Mouse (Mus musculus): ENCODE data around the gene Nars2.

The Nars2 gene

DNA sequence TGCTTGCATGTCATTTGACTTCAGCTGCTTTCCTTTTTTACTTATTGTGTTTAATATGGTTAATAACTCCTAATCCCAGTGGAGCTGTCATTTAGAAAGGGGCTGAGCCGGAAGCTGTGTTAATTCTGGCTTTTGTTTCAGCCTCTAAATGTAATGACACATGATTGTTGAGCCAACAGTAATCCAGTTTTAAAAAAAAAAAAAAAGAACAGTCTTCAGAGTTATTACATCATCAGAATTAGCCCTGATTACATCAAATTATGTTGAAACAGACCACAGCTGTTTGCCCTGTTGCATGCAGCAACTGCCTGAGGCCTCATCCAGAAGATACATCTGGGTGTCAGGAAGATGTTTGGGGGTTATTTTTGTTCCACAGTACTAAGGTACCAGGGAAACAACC is 123.7 kb downstream of the Nars2 start:
- DNase-seq = no peak

DNA sequence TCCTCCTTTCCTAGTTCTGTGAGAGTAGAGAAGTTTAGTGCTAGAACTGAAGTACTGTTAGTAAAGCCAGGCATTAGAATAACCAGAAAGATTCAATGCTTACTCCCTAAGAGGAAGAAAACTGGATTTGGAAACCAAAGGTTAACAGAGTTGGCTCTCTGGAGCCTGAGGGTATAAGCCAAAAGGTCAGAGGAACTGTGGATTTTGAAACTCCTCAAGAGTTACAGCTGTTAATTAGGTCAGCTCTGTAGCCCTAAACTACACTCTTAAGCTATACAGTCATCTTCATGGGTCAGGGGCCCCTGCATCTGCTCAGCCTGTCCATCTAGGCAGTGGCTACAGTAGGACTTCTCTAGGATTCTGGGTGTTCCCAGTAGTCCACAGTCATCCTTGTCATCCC is 125.7 kb downstream of the Nars2 start:
- DNase-seq = no peak

- DNase-seq = peak; percentile 7 to 20
These were observed 127.4 kb downstream of the Nars2 start for GRCm38 (mm10) chr7:97078685-97079084.

DNA sequence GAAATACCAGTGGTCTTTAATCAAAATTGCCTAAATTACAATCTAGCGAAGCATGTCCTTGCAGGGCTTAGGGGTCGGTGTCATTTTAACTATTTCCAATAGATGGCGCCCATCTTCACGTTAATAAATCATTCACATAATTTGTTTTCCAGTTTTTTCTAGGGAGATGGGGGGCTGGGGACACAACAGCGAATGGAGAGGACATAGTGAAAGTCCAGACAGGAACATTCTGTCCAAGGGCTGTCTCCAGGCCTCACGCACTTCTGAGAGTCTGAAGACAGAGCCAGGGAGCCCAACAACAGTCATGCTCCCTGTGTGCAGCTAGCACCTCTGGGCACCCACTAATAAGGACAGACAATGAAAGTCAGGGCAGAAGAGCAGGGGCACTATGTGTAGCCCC is 127.8 kb downstream of the Nars2 start:
- DNase-seq = peak; percentile 68 to 79

DNA sequence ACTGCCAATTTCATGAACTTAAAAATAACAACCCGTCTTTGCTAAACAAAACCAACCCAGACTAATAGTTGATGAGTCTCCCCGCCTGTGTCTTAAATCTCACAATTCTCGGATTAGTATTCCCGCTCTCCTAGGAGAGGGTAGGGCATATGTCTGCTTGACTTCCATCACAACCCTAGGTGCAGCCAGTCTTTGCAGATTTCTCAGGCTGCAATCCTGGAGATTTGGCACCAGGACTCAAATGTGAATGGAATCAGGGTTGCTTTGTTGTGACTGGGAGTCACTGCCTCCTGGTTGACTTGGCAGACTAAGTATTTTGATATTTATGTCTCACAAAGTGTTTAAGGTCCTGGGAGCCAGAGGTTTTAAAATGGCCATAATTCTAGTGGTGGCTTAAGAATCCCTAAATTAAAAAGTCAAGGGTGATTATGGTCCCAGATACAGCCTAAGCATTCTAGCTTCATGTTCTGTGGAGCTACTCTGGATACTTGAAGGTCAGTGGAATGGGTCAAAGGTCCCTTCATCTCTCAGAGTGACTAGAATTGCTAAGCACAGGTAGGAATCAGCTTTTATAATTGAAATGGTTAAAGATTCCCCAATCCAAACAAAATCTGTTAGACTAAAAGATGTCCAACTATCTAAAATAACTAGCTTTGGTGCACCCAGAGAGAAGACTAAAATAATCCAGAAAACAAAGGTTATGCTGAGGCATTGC is 128.5 kb downstream of the Nars2 start:
- no peak for DNase-seq

GRCm38 (mm10) chr7:97080621-97081241 is 129.4 kb downstream of the Nars2 start:
- DNase-seq = no peak

DNA sequence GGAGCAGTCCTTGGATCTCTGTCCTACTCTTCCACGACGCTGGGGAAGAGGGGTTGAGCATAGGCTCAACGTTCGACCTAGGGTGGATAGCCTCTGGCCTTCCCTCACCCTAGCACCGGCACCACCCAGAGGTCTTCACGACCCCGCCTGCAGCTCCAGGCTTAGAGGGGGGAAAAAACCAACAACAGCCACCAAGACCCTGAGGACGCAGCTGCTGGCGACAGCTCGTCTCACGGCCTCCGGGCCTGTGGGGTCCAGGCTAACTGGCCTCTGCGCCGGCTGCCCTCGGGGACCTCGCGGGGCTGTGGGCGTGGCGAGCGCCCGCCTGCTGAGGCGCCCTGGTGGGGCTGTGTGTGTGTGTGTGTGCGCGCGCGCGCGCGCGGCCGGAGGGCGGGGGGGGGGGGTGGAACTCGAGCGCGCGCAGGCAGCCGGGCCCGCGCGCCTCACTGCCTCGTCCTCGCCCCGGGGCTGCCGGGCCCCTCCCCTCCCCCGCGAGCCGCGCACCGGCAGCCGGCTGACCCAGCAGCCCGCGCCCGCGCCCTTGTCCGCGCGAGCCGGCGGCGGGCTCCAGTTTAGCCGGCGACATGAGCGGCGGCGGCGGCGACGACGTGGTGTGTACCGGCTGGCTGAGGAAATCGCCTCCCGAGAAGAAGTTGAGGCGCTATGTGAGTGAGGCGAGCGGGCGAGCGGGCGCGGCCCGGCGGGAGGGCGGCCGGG is 130.1 kb downstream of the Nars2 start, which contains the start of gene Gab2:
TSS of gene Gab2 (plus strand) at position 345 of the 717 bp plus-strand sequence.
- DNase-seq = peak; percentile 74 to 80

GRCm38 (mm10) chr7:97081959-97082218 is 130.6 kb downstream of the Nars2 start:
- no peak for DNase-seq

- peak; percentile 58 to 62 for DNase-seq
These were observed 131.2 kb downstream of the Nars2 start for GRCm38 (mm10) chr7:97082219-97083101.

DNA sequence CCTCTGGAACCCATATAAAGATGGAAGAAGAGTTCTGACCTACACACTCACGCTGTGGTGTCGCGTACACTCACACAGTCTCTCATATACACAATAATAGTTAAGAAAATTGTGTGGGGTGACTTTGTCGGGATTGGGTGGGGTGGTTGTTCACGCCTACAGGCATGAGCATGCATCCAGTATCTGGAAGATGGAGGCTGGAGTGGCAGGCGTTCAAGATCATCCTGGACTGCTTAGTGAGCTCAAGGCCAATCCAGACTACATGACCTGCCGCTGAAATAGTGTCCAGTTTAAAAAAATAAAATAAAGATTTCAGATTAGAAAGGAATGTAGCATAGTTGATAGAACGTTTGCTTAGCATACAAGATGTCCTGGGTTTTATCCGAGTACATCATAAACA is 132.3 kb downstream of the Nars2 start:
- no peak for DNase-seq

DNA sequence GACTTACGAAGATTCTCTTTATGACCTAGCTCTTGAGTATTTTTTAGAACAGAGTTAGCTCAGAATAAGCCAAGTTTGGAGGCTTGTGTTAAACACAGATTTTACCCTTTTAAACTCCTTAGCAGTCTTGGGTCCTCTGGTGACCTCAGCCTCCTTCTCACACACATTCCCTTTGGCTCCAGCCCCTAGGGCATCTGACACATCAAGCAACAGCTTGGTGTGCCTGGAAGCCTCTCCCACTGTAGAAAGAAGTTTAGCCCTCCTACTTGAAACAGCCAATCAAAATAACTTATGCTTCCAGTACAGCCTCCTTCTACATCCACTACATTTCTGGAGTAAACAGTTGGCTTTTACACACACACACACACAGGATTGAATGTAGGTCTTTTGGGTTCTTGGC is 132.9 kb downstream of the Nars2 start:
- DNase-seq = no peak

DNA sequence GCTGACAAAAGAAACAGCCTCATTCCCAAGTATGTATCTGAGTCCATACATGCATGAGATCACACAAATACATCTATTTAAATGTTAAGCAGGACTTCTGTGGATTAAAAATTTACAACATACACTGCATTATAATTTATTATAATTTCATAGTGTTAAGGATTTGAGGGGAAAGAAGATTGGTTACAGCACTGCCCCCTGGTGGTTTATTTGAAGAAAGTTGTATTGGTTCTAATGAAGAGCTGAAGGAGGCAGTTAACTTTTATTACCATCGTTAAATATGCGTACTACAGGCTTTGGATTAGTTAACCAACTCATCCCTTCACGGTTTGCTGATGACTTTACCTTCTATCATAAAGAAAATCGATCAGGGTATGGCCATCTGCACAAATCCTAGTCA is 134.0 kb downstream of the Nars2 start:
- peak; percentile 43 to 70 for DNase-seq

- DNase-seq = no peak
These were observed 142.9 kb downstream of the Nars2 start for GRCm38 (mm10) chr7:97094241-97094640.

DNA sequence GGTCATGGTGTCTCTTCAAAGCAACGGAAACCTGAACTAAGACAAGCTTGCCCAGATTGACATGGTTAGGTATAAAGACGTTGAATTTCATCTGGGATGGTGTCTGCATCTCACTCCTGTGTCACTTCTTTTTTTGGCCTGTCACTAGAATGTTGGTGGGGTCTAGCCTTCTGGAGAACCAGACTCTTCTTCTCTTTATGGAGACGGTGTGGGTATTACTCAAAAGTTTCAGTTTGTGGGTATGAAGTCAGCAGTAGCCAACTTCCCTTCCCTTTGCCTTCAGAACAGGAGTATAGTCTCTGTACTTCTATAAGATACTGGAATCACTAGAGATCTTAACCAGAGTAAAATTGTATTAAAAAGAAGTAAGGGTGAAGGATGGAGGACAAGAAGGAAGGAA is 156.8 kb downstream of the Nars2 start:
- DNase-seq = no peak

All from cerebellum, postnatal 10 days (tissue).